Mouse (Mus musculus): Measurements from ENCODE around the gene Svs5. TPM values are rescaled to one million over a fixed set of nuclear protein-coding genes. Genes with fewer than 3 reads are reported as not detected.
"Not testable (repeated sequence)": the region's sequence is repeated elsewhere in the genome, so short reads cannot be mapped to it uniquely, and the experiment has no call there.

The Svs5 gene
- not detected in 2 replicates for polyA plus RNA-seq (2012; rRNA removed)
- polyA plus RNA-seq (2014; fragmentation: Nextera tagmentation; extraction: Ambion mirVana): not detected in 2 replicates

- H3K4me3 ChIP-seq (replicated peaks; ENCODE audit: low read length); H3K27ac ChIP-seq (replicated peaks; ENCODE audit: low read depth, low read length); H3K9ac ChIP-seq (ENCODE audit: low read depth, low read length, severe bottlenecking); H3K27me3 ChIP-seq (ENCODE audit: control insufficient read depth, insufficient read depth, low read length); DNase-seq (ENCODE audit: low spot score); ATAC-seq (ENCODE audit: low FRiP score, low read depth); H3K36me3 ChIP-seq (ENCODE audit: control insufficient read depth, insufficient read depth, low read length); H3K9me3 ChIP-seq (ENCODE audit: control insufficient read depth, low read length); H3K4me1 ChIP-seq (ENCODE audit: control insufficient read depth, insufficient read depth, low read length); H3K4me2 ChIP-seq (replicated peaks; ENCODE audit: low read depth, low read length, severe bottlenecking): not testable (repeated sequence)
- WGBS: 80% methylated on average over 3 of the region's 3 CpGs
Observed at GRCm38 (mm10) chr2:164332440-164332839, at the start of gene Svs5. TSS of gene Svs5 (plus strand) at chr2:164332740.

DNA sequence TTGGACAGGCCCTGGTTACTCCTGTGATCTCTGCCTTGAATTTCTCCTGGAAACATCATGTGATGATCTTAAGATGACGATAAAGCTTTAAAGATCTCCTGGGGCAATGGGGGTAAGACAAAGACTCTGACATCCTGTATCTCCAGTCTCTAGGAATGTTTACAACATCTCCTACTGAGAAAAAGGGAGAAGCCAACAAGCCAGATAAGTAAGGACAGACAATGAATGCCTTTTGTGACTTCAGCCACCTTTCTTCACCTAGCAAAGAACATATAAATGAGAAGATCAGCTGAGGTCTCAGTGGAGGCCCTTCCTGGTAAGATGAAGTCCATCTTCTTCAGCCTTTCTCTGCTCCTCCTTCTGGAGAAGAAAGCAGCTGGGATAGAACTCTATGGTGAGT is 43.6 kb upstream of the Svs5 start, which contains the start of gene Svs3a:
Gene Svs3a, plus strand, starts transcription at position 301 of the 400 bp plus-strand sequence.
- not testable (repeated sequence) for H3K9ac ChIP-seq (ENCODE audit: low read depth, low read length, severe bottlenecking); H3K27me3 ChIP-seq (ENCODE audit: control insufficient read depth, insufficient read depth, low read length); ATAC-seq (ENCODE audit: low FRiP score, low read depth); DNase-seq (ENCODE audit: low spot score); H3K9me3 ChIP-seq (ENCODE audit: control insufficient read depth, low read length); H3K4me3 ChIP-seq (replicated peaks; ENCODE audit: low read length); H3K27ac ChIP-seq (replicated peaks; ENCODE audit: low read depth, low read length); H3K4me1 ChIP-seq (ENCODE audit: control insufficient read depth, insufficient read depth, low read length); H3K36me3 ChIP-seq (ENCODE audit: control insufficient read depth, insufficient read depth, low read length); H3K4me2 ChIP-seq (replicated peaks; ENCODE audit: low read depth, low read length, severe bottlenecking)
- 74% methylated on average over 1 of the region's 1 CpGs for WGBS

DNA sequence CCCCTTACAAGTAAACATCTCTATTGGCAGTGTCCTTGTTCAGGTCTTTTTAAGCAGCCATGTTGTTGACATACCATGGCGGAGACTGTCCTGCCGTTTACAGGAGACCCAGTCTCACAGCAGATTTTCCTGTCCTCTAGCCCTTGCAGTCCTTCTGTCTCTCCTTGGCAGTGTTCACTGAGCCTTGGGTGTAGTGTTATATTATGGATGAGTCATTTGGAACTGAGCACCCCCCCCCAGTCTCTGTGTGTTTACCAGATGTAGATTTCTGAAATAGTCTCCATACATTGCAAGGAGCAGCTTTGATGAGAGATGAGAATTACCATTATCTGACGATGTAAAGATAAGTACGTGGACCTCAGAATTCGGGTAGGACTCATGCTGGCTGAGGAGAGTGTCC is 19.9 kb upstream of the Svs5 start:
- WGBS: 77% methylated on average over 5 of the region's 5 CpGs
- no peak for TF ChIP-seq POLR2A (IDR thresholded peaks at IDR 0.05; ENCODE audit: borderline replicate concordance, extremely low read depth, insufficient read depth, insufficient read length)
- H3K4me1 ChIP-seq (ENCODE audit: control insufficient read depth, insufficient read depth, low read length): no peaks in the 10 kb centered on the region

GRCm38 (mm10) chr2:164315460-164315859 is 17.1 kb upstream of the Svs5 start:
- not testable (repeated sequence) for DNase-seq (ENCODE audit: low spot score); H3K36me3 ChIP-seq (ENCODE audit: control insufficient read depth, insufficient read depth, low read length); H3K27me3 ChIP-seq (ENCODE audit: control insufficient read depth, insufficient read depth, low read length); H3K27ac ChIP-seq (replicated peaks; ENCODE audit: low read depth, low read length); H3K4me1 ChIP-seq (ENCODE audit: control insufficient read depth, insufficient read depth, low read length); ATAC-seq (ENCODE audit: low FRiP score, low read depth); H3K4me3 ChIP-seq (replicated peaks; ENCODE audit: low read length); H3K9me3 ChIP-seq (ENCODE audit: control insufficient read depth, low read length); H3K9ac ChIP-seq (ENCODE audit: low read depth, low read length, severe bottlenecking); H3K4me2 ChIP-seq (replicated peaks; ENCODE audit: low read depth, low read length, severe bottlenecking)

More for the DNA sequence above, 19.9 kb upstream of the Svs5 start:
- ATAC-seq (ENCODE audit: low FRiP score, low read depth) (no peak), DNase-seq (ENCODE audit: low spot score) (no peak)
- no peaks in the 10 kb centered on the region for H3K27me3 ChIP-seq (ENCODE audit: control insufficient read depth, insufficient read depth, low read length)
- H3K4me3 ChIP-seq (replicated peaks; ENCODE audit: low read length): no peak overlapping the region
- no peak overlapping the region for H3K27ac ChIP-seq (replicated peaks; ENCODE audit: low read depth, low read length)
- no peak overlapping the region for H3K9ac ChIP-seq (ENCODE audit: low read depth, low read length, severe bottlenecking)
- H3K9me3 ChIP-seq (ENCODE audit: control insufficient read depth, low read length): no peaks in the 10 kb centered on the region
- no peaks in the 10 kb centered on the region for H3K36me3 ChIP-seq (ENCODE audit: control insufficient read depth, insufficient read depth, low read length)
- H3K4me2 ChIP-seq (replicated peaks; ENCODE audit: low read depth, low read length, severe bottlenecking): no peak overlapping the region

GRCm38 (mm10) chr2:164316451-164316850 is 16.1 kb upstream of the Svs5 start, which contains the start of gene Svs6:
TSS of gene Svs6 (plus strand) at chr2:164316751.
- not testable (repeated sequence) for H3K27ac ChIP-seq (replicated peaks; ENCODE audit: low read depth, low read length); H3K27me3 ChIP-seq (ENCODE audit: control insufficient read depth, insufficient read depth, low read length); H3K4me3 ChIP-seq (replicated peaks; ENCODE audit: low read length); H3K4me1 ChIP-seq (ENCODE audit: control insufficient read depth, insufficient read depth, low read length); H3K4me2 ChIP-seq (replicated peaks; ENCODE audit: low read depth, low read length, severe bottlenecking); H3K9me3 ChIP-seq (ENCODE audit: control insufficient read depth, low read length); H3K36me3 ChIP-seq (ENCODE audit: control insufficient read depth, insufficient read depth, low read length); DNase-seq (ENCODE audit: low spot score); ATAC-seq (ENCODE audit: low FRiP score, low read depth); H3K9ac ChIP-seq (ENCODE audit: low read depth, low read length, severe bottlenecking)
- 92% methylated on average over 1 of the region's 1 CpGs for WGBS

DNA sequence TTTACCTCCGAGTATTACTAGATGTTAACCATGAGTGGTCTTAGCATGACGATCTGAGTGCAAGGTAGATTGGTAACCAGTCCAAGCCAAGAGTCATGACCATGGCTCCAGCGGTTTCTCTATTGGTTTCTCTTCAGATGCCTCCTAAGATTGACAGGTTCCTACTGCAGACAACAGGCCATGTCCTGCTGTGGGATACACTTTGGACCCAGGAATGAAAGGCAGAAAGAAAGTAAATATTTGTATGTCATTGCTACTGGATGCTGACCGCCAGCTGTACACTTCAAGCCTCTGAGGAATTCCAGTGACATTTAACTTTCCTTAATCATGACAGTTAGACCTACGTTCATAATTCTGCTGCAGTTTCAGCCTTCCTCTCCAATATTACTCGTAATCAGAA is 11.6 kb upstream of the Svs5 start:
- Histone ChIP-seq H3K4me3 (replicated peaks; ENCODE audit: low read length) (no peak overlapping the region), H3K9me3 (ENCODE audit: control insufficient read depth, low read length) (no peaks in the 10 kb centered on the region), H3K36me3 (ENCODE audit: control insufficient read depth, insufficient read depth, low read length) (no peaks in the 10 kb centered on the region), H3K4me1 (ENCODE audit: control insufficient read depth, insufficient read depth, low read length) (no peaks in the 10 kb centered on the region), H3K27ac (replicated peaks; ENCODE audit: low read depth, low read length) (no peak overlapping the region), H3K4me2 (replicated peaks; ENCODE audit: low read depth, low read length, severe bottlenecking) (no peak overlapping the region), H3K27me3 (ENCODE audit: control insufficient read depth, insufficient read depth, low read length) (no peaks in the 10 kb centered on the region), H3K9ac (ENCODE audit: low read depth, low read length, severe bottlenecking) (no peak overlapping the region)
- DNase-seq (ENCODE audit: low spot score): no peak
- ATAC-seq (ENCODE audit: low FRiP score, low read depth): no peak
- no peak for TF ChIP-seq POLR2A (IDR thresholded peaks at IDR 0.05; ENCODE audit: borderline replicate concordance, extremely low read depth, insufficient read depth, insufficient read length)
- WGBS: 83% methylated on average over 6 of the region's 6 CpGs

DNA sequence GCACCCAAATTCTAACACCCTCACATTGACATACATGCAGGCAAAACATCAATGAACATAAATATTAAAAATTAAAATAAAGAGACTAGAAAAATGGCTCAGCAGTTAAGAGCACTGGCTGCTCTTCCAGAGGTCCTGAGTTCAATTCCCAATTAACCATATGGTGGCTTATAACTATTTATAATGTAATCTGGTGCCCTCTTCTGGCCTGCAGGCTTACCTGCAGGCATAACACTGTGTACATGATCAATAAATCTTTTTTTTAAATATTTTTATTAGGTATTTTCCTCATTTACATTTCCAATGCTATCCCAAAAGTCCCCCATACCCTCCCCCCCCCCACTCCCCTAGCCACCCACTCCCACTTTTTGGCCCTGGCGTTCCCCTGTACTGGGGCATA is 11.2 kb downstream of the Svs5 start:
- not testable (repeated sequence) for H3K27me3 ChIP-seq (ENCODE audit: control insufficient read depth, insufficient read depth, low read length); H3K9me3 ChIP-seq (ENCODE audit: control insufficient read depth, low read length); ATAC-seq (ENCODE audit: low FRiP score, low read depth); DNase-seq (ENCODE audit: low spot score); H3K4me2 ChIP-seq (replicated peaks; ENCODE audit: low read depth, low read length, severe bottlenecking); H3K4me3 ChIP-seq (replicated peaks; ENCODE audit: low read length); H3K9ac ChIP-seq (ENCODE audit: low read depth, low read length, severe bottlenecking); H3K27ac ChIP-seq (replicated peaks; ENCODE audit: low read depth, low read length); H3K36me3 ChIP-seq (ENCODE audit: control insufficient read depth, insufficient read depth, low read length); H3K4me1 ChIP-seq (ENCODE audit: control insufficient read depth, insufficient read depth, low read length)
- WGBS: 76% methylated on average over 1 of the region's 1 CpGs

DNA sequence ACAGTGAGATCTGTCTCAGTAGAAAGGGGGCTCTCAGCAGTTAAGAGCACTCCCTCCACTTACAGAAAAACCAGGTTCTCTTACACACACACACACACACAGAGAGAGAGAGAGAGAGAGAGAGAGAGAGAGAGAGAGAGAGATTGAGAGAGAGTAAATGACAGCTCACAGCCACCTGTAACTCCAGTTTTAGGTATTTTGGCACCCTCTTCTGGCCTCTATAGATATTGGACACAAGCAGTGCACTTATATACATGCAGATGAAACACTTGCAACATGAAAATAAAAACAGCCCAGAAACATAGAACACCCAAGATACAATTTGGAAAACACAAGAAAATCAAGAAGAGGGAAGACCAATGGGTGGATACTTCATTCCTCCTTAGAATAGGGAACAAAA is 15.2 kb downstream of the Svs5 start:
- not testable (repeated sequence) for H3K27me3 ChIP-seq (ENCODE audit: control insufficient read depth, insufficient read depth, low read length); H3K4me1 ChIP-seq (ENCODE audit: control insufficient read depth, insufficient read depth, low read length); H3K4me3 ChIP-seq (replicated peaks; ENCODE audit: low read length); ATAC-seq (ENCODE audit: low FRiP score, low read depth); H3K4me2 ChIP-seq (replicated peaks; ENCODE audit: low read depth, low read length, severe bottlenecking); H3K36me3 ChIP-seq (ENCODE audit: control insufficient read depth, insufficient read depth, low read length); H3K9ac ChIP-seq (ENCODE audit: low read depth, low read length, severe bottlenecking); H3K9me3 ChIP-seq (ENCODE audit: control insufficient read depth, low read length); H3K27ac ChIP-seq (replicated peaks; ENCODE audit: low read depth, low read length); DNase-seq (ENCODE audit: low spot score)
